Mouse (Mus musculus): ENCODE measurements around the gene Ube2c.
A peak's percentile ranks its signal among the peaks of the same experiment; 100 is the strongest.
"Not testable (repeated sequence)": the region's sequence is repeated elsewhere in the genome, so short reads cannot be mapped to it uniquely, and the experiment has no call there.

The Ube2c gene

GRCm38 (mm10) chr2:164787032-164787431 lies 17.3 kb downstream of the Ube2c start:
- DNase-seq (ENCODE audit: low read depth in 1 of 2, low spot score in 2 of 2), result no peak

GRCm38 (mm10) chr2:164787779-164788178 lies 18.1 kb downstream of the Ube2c start:
- no peak for DNase-seq (ENCODE audit: low read depth in 1 of 2, low spot score in 2 of 2)

DNA sequence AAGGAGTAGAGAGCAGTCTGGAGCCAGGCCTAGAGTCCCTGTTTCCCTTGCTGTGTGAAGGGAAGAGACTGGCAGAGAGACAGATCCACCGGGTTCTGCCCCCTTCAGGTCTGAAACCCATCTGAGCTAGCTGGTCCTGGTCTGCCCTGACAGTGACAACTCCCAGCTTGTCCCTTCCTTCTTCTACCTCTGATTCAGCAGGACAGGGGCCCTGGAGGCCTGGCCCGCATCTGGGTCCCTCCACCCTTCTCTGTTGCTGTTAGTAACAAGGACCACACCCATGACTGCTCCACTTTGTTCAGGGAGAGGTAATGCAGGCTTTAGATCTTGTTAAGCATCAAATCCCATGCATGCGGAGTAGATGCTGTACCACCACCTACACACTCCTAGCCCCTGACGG lies 18.7 kb downstream of the Ube2c start:
- no peak for DNase-seq (ENCODE audit: low read depth in 1 of 2, low spot score in 2 of 2)

GRCm38 (mm10) chr2:164790451-164790850 lies 20.8 kb downstream of the Ube2c start:
- DNase-seq (ENCODE audit: low read depth in 1 of 2, low spot score in 2 of 2), result no peak

GRCm38 (mm10) chr2:164791841-164792261 lies 22.2 kb downstream of the Ube2c start:
- DNase-seq (ENCODE audit: low read depth in 1 of 2, low spot score in 2 of 2), result no peak

- DNase-seq (ENCODE audit: low read depth in 1 of 2, low spot score in 2 of 2), result no peak
These were observed 22.9 kb downstream of the Ube2c start for GRCm38 (mm10) chr2:164792400-164793190.

DNA sequence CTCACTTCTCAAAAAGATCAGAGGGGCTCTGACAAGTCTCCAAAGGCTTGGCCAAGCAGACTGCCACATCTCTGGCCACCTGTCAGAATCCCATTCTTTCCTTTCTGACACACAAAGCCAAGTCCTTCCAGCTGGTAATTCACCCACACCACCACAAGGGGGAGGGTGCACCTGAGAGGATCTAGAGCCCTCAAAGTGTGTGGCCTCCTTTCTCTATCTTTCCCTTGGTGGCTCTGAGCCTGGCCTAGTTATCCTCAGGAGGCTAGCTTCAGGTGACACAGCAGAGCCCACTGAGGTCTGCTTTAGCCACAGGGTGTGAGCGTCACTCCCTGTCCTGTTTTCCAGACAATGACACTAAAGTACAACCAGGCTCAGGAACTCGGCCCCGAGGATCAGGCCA lies 23.5 kb downstream of the Ube2c start:
- no peak for DNase-seq (ENCODE audit: low read depth in 1 of 2, low spot score in 2 of 2)

DNA sequence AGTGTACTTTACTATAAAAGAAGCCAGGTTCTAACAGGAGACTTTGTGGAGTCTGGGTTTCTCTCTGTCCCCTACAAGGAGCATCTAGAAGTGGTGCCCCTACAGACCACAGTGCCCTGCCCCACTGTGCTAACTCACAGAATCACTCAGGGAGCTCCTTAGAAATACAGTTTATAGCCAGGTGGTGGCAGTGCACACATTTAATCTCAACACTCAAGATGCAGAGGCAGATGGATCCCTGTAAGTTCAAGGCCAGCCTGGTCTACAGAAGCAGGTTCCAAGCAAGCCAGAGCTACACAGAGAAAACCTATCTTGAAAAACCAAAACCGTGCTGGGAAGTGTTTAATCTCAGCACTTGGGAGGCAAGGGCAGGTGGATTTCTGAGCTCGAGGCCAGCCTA lies 24.1 kb downstream of the Ube2c start:
- no peak for DNase-seq (ENCODE audit: low read depth in 1 of 2, low spot score in 2 of 2)

DNA sequence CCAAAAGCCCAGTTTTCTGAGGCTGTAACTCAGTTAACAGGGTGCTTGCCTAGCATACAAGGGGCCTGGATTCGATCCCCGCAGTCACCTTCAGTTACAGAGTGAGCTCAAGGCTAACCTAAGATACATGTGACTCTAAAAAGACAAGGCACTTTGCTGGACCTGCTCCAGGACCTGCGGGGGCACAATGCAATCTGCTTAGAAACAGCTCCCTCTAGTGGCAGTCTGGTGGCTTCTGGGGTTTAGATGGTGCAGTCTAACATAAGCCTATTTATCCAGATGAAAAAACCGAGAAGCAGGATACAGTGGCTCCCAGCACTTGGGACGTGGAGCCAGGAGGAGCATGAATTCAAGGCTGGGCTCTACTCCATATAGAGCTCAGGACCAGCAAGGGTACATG lies 24.6 kb downstream of the Ube2c start:
- DNase-seq (ENCODE audit: low read depth in 1 of 2, low spot score in 2 of 2), result peak in 1 of 2 experiments; percentile 49

GRCm38 (mm10) chr2:164795868-164796267 lies 26.2 kb downstream of the Ube2c start:
- DNase-seq (ENCODE audit: low read depth in 1 of 2, low spot score in 2 of 2), result no peak

DNA sequence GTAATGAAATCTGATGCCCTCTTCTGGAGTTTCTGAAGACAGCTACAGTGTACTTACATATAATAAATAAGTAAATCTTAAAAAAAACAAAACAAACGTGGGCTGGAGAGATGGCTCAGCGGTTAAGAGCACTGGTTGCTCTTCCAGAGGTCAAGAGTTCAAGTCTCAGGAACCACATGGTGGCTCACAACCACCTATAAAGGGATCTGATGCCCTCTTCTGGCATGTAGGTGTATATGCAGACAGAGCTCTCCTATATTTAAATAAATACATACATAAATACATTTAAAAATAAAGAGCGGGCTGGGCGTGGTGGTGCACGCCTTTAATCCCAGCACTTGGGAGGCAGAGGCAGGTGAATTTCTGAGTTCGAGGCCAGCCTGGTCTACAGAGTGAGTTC lies 28.9 kb downstream of the Ube2c start:
- DNase-seq (ENCODE audit: low read depth in 1 of 2, low spot score in 2 of 2), result not testable (repeated sequence)

DNA sequence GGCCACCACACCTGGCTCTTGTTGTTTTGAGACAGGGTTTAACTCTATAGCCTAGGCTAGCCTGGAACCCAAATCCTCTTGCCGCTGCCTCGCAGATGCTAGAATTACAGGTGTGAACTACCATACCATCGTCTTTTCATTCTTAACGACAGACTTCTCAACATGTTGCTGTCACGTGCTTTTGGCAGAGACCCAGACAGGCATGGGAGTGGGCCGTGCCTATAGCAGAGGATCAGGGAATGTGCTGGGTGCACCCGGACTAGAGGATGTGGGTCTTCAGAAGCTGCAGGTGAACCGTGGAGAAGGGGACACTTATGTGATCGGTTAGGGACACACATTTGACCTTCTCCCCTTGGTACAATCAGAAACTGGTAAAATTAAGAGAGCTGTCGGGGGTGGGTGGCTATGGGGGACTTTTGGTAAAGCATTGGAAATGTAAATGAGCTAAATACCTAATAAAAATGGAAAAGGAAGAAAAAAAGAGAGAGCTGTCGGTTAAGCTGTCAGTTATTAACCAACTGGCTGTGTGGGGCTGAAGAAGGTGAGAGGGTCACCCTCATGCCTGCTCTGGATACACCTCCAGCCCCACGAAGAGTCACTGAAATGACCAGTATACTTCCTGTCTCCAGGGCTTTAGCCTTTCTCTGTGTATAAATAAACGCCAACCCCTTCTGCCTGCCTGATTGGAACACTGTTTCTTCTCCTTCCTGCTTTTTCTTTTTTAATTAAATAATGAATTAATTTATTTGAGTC lies 30.7 kb downstream of the Ube2c start:
- no peak for DNase-seq (ENCODE audit: low read depth in 1 of 2, low spot score in 2 of 2)

- DNase-seq (ENCODE audit: low read depth in 1 of 2, low spot score in 2 of 2), result no peak
These were observed 33.7 kb downstream of the Ube2c start for GRCm38 (mm10) chr2:164803201-164803920.

GRCm38 (mm10) chr2:164803921-164804313 lies 34.2 kb downstream of the Ube2c start:
- no peak for DNase-seq (ENCODE audit: low read depth in 1 of 2, low spot score in 2 of 2)

GRCm38 (mm10) chr2:164804533-164805331 lies 35.0 kb downstream of the Ube2c start, which contains the start of the genes Acot8 and Zswim3:
Gene Acot8 (minus strand): TSS chr2:164804882.
Gene Zswim3 (plus strand): TSS chr2:164805098.
- DNase-seq (ENCODE audit: low read depth in 1 of 2, low spot score in 2 of 2), result peak; percentile 96 to 97

DNA sequence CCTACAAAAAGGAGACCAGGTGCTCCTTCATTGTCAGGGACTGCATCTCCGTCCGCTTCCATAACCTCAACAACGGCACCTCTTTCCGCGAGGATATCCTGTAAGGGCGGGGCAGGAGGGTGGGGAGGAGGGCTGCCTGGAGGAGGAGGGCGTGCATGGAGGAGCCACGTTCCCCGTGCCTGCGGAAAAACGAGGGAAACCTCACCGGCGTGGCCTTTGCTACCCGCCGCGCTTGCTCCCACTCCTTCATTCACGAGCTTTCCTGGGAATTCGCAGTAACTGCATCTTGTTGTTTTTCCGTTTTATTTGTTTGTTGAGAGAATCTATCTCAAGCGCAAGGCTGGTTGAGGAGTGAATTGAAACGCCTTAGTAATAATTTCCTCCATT lies 35.6 kb downstream of the Ube2c start:
- no peak for DNase-seq (ENCODE audit: low read depth in 1 of 2, low spot score in 2 of 2)

DNA sequence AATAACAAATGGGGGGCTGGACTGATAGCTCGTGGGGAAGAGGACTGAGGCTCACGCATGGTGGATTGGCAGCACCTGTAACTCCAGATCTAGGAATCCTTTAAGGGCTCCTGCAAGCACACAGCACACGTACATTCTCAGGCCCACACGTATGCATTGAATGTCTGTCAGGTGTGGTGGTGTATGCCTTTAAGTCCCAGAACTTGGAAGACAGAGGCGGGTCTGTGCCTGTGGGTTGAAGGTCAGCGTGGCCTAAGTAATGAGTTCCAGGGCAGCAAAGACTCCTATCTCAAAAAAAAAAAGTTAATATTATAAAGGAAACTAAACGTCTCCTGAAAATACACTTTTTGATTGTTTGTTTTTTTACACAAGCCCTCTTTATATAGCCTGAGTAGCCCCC lies 36.9 kb downstream of the Ube2c start:
- no peak for DNase-seq (ENCODE audit: low read depth in 1 of 2, low spot score in 2 of 2)

DNA sequence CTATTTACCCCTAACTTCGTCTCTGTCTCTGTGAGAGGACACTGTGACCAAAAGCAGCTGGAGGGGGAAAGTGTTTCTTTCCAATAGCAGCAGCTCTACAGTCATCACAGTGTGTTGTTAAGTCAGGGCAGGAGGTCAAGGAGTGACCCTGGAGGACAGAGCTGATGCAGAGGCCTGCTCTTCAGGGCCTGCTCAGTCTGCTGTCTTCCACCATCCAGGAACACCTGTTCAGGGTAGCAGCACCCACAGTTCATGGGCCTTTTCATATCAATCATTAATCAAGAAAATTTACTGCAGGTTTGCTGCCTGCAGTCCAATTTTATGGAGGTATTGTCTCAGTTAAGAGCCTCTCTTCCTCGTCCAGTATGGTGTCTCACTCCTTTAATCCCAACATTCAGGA lies 43.9 kb downstream of the Ube2c start:
- DNase-seq (ENCODE audit: low read depth in 1 of 2, low spot score in 2 of 2), result no peak

- peak in 1 of 2 experiments; percentile 31 for DNase-seq (ENCODE audit: low read depth in 1 of 2, low spot score in 2 of 2)
These were observed 45.6 kb downstream of the Ube2c start for GRCm38 (mm10) chr2:164815348-164815747.

- no peak for DNase-seq (ENCODE audit: low read depth in 1 of 2, low spot score in 2 of 2)
These were observed 46.1 kb downstream of the Ube2c start for GRCm38 (mm10) chr2:164815821-164816220.

DNA sequence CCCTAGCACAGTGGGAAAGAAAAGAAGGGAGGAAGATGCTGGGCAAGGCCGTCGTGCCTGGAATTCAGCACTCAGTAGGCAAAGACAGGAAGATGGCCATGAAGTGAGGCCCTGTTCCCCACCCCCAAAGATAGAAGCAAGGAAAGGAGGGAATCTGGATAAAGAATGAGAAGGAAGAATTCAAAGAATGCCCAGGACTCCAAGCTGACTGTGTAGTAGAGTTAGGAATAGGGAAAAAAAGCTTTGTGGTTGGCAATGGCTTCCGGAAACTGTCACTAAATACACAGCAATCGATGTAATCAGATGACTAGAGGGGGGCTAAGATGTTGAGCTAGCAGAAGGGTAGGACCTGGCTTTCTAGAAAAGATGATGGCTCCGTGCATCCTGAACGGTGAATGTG lies 47.5 kb downstream of the Ube2c start:
- DNase-seq (ENCODE audit: low read depth in 1 of 2, low spot score in 2 of 2), result no peak
